Mouse (Mus musculus) G1E (cell line): ENCODE data around the gene Mest.

Experiments
- CTCF ChIP-seq: IDR thresholded peaks from 2 replicates; pipeline ENCODE4 v1.5.1; 2012; ENCODE audit warnings: low read depth, low read length, inconsistent platforms, mixed read lengths
- GATA1 ChIP-seq: IDR thresholded peaks from 2 replicates; pipeline ENCODE4 v1.6.1; 2012; ENCODE audit warnings: borderline replicate concordance, low read length, inconsistent platforms, mixed read lengths
- POLR2AphosphoS5 ChIP-seq: IDR thresholded peaks from 2 replicates; pipeline ENCODE4 v1.6.1; 2012; ENCODE audit warnings: low read depth, low read length, inconsistent platforms; ENCODE audit not compliant: insufficient replicate concordance

DNA sequence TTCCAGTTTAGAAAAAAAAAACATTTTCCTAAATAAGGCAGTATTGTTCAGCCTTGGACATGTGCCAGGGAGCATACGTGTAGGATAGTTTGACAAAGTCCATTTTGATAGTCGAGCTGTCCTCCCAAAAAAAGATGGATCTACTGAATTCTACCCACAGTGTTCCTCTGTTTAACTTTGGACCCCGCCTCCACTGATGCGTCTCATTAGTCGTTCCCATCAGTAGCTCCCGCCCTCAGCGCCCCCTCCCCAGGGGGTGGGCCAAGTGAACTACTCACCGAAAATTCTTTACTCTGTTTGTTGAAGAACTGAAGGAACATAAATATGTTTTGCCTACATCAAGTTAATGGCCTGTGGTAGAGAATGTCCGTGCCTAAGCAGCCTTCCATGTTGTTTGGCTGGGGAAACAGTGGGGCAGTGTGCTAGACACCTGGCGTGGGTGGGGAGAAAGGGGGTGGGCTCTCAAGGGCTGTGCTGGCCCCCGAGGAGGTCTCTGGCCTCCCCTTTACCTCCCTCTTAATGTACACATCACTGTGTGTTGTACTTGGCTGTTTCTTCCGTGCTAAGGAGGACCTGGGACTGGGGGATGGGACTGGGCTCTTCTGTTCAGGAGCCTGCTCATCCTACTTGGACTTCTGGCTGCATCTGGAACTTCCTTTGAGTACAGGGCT, 7.1 kb downstream of the Mest start:
- TF ChIP-seq CTCF = no peak
- TF ChIP-seq POLR2AphosphoS5 = no peak
- no peak for TF ChIP-seq GATA1
